Mouse (Mus musculus): ENCODE data around the gene Prmt8.

The Prmt8 gene

GRCm38 (mm10) chr6:127739921-127740320, 29.4 kb downstream of the Prmt8 start:
- no peak for DNase-seq (ENCODE audit: low spot score in 2 of 2)

DNA sequence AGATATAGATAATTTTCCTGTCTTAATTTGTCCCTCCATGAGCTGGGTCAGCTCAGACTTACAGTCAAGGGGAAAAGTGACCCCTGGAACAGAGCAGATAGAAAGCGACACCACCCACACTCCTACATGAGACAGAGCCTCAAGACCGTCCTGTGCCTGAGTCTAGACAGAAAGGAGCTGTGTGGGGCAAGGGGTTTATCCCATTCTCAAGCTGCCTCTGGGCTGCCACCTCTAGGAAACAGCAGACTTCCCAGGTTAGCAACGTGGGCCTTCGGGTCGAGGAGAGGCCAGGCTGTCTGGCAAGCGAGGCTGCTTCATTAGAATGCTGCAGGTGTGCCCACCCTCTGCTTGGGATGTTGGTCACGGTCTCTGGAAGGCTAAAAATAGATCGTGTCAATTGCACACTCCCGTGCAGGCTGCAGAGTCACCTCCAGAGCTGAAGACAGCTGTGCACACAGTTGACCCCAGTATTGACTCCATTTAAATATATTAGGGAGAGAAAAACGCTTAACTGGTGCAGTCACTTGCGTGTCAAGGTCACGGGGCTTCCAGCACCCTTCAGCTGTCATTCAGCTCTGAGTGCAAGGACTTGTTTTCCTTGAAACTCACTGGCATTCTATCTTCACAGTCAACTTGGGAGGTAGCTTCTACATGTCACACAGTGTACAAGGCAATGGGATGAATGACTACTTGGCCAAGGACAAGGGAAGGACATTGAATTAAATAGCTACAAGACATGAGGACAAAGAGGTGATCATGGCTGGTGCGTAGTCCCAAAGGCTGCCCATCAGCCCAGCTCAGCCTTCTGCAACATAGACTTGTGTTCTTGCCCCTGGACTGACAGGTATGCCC, 33.9 kb downstream of the Prmt8 start:
- DNase-seq (ENCODE audit: low spot score in 2 of 2), result no peak

DNA sequence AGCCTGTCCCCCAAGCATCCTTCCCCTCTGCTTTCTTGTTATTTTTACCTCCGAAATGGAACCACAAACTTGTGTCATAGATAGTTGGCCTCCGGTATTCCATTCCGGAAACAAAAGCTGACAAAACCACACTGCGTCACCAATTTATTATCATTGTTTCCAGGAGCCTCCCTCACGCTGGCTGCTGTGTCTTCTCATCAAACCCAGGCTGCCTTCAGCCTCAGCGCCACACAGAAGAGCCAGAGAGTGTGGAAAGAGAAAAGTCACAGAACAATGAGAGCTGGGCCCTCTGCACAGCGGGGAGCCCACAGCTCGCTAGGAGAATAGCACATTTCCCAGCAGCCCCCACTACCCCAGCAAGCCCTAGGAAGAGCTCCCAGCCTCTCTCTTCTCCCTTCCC, 46.1 kb downstream of the Prmt8 start:
- DNase-seq (ENCODE audit: low spot score in 2 of 2), result no peak

DNA sequence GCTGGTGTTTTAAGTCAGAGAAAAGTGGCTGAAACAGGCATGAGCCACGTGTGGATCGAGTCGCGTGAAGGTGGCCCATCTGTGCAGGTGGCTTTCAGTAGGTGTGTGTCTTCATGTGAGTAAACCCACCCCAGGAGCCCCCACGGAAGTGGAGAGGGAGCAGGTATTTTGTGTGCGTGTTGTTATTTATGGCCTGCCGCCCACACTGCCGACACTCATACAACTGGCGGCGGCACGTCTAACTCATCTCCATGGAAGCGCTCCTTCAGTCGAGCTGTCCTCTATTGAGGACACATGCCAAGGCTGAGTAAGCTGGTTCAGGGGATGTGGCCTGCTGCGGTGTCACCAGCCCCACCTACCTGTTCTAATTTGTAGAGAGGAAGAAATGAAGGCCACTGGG, 49.4 kb downstream of the Prmt8 start:
- peak in 1 of 2 experiments; percentile 46 for DNase-seq (ENCODE audit: low spot score in 2 of 2)

- no peak for DNase-seq (ENCODE audit: low spot score in 2 of 2)
Measured at GRCm38 (mm10) chr6:127717239-127718137, 51.8 kb downstream of the Prmt8 start.

DNA sequence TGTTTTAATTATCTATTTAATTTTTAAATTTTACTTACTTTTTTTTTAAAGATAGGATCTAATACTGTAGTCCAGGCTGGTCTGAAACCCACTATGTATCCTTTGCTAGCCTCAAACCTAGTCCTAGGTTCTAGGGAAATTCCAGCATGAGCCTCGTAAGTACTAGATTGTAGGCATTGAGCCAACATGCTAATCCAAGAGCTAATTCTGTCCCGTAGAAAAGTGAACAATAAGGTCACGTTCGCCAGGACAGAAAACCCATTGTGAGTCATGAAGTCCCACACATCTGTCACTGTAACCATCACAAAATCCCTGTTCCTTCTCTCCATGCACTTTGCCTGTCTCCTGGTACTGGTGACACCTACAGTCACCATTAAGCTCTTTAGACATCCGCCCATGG, 53.8 kb downstream of the Prmt8 start:
- no peak for DNase-seq (ENCODE audit: low spot score in 2 of 2)

GRCm38 (mm10) chr6:127714906-127715305, 54.4 kb downstream of the Prmt8 start:
- no peak for DNase-seq (ENCODE audit: low spot score in 2 of 2)

DNA sequence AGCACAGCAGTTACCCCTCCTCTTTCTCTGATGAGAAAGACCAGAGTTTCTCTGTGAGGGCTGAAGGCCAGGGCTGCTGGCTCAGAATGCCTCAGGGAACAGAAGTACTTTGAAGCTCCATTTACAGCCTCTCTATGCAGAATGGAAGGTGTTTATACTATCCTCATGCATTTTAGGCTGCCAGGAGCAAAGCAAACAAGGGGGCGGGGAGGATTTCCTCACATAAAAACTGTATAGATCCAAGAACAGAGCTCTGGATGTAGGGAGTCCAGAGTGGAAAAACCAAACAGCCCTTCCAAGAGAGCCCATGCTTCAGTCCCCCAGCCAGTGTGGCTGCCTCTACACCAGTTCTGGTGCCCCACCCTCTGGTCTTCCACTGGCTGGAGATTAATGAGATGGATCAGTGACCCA, 61.0 kb downstream of the Prmt8 start:
- DNase-seq (ENCODE audit: low spot score in 2 of 2), result no peak

DNA sequence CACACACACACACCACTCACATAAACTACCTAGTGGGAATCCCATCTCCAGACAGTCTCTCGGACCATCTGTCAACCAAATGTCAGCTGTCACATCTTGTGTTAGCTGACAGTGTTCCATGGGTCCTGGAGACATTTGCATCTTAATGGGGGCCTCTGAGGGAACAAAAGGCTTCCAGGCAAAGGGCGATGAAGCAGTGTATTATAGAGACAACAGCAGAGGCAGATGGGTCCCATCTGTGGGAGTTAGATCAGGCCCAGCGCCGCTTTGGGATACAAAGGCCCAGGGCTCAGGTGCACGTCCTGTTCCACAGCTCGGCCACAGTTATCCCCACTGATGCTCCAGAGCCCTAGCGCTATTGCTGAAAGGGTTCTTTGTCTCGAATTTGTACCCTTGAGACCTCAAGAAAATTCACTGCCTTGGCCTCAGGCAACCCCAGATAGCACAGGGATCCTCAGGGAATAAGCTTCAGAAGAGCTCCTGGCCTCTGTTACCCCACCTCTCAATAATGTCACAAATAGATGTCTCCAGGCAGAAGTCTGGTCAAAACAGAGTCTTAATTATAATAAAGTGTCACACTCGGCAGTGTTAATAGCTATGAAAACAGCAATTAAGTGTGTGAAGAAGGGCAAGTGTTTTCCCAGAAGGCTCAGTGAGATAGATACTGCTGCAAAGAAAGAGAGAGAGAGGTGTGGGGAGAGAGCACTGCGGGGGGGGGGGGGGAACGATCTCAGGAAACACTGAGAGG, 68.1 kb downstream of the Prmt8 start:
- DNase-seq (ENCODE audit: low spot score in 2 of 2), result no peak

GRCm38 (mm10) chr6:127693681-127694080, 75.6 kb downstream of the Prmt8 start:
- DNase-seq (ENCODE audit: low spot score in 2 of 2), result peak in 1 of 2 experiments; percentile 9

GRCm38 (mm10) chr6:127692298-127692697, 77.0 kb downstream of the Prmt8 start:
- no peak for DNase-seq (ENCODE audit: low spot score in 2 of 2)

DNA sequence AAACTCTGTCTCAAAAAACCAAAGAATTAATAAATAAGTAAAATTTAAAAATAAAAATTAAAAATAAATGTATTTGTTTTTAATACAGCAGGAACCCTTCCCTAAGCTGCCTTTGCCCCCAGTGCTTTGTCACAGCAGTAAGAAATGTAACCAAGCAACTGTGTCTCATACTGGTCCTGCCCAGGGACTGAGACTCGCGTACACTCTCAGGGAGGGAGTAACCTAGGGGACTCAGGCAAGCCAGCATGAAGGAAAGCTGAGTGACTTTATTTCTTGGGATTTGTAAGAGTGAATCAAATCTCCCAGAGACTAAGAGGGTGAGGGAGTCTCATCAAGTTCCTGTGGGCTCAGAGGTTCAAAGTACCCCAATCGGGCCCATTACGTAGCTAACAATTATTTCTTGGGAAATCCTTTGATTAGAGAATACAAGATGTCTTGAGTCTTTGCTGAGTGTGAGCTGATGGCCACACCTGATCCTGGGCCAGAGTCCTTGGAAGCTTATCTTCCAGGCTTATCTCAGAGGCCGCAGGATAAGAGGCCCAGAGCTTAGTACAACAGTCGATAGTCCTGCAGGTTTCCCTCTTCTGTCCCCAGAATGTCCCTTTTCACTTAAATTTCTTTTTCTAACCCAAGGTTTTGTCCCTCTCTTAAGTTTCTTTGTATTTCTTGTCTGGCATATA, 82.0 kb downstream of the Prmt8 start:
- DNase-seq (ENCODE audit: low spot score in 2 of 2), result no peak

DNA sequence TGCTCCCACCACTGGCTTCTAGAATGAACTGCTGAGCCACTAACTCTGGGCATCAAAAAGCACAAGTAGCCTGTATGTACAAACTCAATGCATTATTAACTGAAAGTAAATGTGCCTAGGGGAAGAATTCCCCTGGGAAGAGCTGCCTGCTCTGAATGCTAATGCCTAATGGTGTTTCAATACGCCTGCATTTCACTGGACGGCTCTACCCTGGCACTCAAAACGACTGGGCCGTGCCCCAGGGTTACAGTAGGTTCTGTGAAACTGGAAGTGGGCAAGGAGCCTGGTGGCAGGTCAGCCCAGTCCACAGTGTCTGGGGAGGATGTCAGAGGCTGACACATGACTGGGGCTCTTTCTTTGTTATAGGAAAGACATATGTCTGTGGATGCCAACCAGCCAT, 84.3 kb downstream of the Prmt8 start:
- no peak for DNase-seq (ENCODE audit: low spot score in 2 of 2)

DNA sequence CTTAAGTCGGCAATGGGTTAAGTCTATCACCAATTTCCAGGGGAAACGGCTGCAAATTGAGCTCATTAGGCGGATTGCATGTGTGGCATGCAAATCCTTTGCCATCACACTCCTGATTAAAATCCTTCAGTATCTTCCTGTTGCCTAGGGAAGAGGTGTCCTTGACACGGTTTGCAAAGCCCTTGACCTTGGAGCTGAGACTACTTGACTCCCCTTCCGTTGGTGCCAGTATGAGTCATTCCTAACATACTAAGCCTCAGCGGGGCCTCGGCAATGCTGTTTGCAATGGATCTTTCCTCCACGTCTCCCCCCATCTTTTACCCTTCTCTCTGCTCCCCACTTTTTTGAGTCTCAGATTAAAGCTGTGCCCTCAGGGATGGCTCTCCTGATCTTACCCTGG, 85.7 kb downstream of the Prmt8 start:
- DNase-seq (ENCODE audit: low spot score in 2 of 2), result no peak

GRCm38 (mm10) chr6:127680784-127681183, 88.5 kb downstream of the Prmt8 start:
- no peak for DNase-seq (ENCODE audit: low spot score in 2 of 2)

- DNase-seq (ENCODE audit: low spot score in 2 of 2), result no peak
Measured at GRCm38 (mm10) chr6:127678998-127679397, 90.3 kb downstream of the Prmt8 start.

DNA sequence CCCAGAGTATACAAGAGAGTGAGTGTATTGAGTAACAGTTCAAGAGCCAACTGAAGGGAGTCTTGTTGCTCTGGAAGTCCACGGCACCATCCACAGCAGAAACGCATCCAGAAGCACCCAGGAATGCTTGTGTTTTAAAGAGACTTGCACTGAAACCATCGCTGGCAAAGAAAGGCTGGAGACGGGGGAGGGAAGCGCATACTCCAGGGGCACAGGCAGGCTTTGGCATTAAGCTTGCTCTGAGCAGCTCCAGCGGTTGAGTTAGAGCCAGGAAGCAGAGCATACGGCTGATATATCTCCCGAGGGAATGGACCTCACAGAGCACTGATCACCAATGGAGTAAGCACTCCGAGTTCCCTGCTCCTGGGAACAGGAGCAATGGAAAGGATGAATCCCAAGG, 91.0 kb downstream of the Prmt8 start:
- no peak for DNase-seq (ENCODE audit: low spot score in 2 of 2)

GRCm38 (mm10) chr6:127676866-127677265, 92.4 kb downstream of the Prmt8 start:
- no peak for DNase-seq (ENCODE audit: low spot score in 2 of 2)

GRCm38 (mm10) chr6:127672071-127672470, 97.2 kb downstream of the Prmt8 start:
- DNase-seq (ENCODE audit: low spot score in 2 of 2), result no peak

- DNase-seq (ENCODE audit: low spot score in 2 of 2), result no peak
Measured at GRCm38 (mm10) chr6:127670031-127670430, 99.2 kb downstream of the Prmt8 start.

GRCm38 (mm10) chr6:127669313-127669712, 100.0 kb downstream of the Prmt8 start:
- DNase-seq (ENCODE audit: low spot score in 2 of 2), result no peak
